Mouse (Mus musculus) midbrain, embryonic 12.5 days (tissue): Measurements from ENCODE around the gene Capns1. TPM values are rescaled to one million over a fixed set of nuclear protein-coding genes. Genes with fewer than 3 reads are reported as not detected.

Source experiments
- ATAC-seq: fragments of 200-750 bp; cut with Nextera tagmentation; 2 replicates; pipeline ENCODE4 v1.8.0; 2017; ENCODE audit warnings: low read depth, moderate TSS enrichment, moderate library complexity; ENCODE audit not compliant: low FRiP score
- H3K27ac ChIP-seq: fragments of 300-500 bp; sonication (generic); replicated peaks from 2 replicates; pipeline ENCODE4 v1.5.1; 2016; ENCODE audit warnings: mild to moderate bottlenecking
- H3K27me3 ChIP-seq: fragments of 300-500 bp; sonication (generic); 2 replicates; pipeline ENCODE4 v1.6.1; 2016; ENCODE audit warnings: mild to moderate bottlenecking
- H3K36me3 ChIP-seq: fragments of 300-500 bp; sonication (generic); 2 replicates; pipeline ENCODE4 v1.6.1; 2016
- H3K4me1 ChIP-seq: fragments of 300-500 bp; sonication (generic); 2 replicates; pipeline ENCODE4 v1.6.1; 2016
- H3K4me2 ChIP-seq: fragments of 300-500 bp; sonication (generic); replicated peaks from 2 replicates; pipeline ENCODE4 v1.6.1; 2016; ENCODE audit warnings: mild to moderate bottlenecking, moderate library complexity
- H3K4me3 ChIP-seq: fragments of 300-500 bp; sonication (generic); 2 replicates; pipeline ENCODE4 v1.5.1; 2016; ENCODE audit warnings: mild to moderate bottlenecking
- H3K9ac ChIP-seq: fragments of 300-500 bp; sonication (generic); replicated peaks from 2 replicates; pipeline ENCODE4 v1.6.1; 2016; ENCODE audit warnings: mild to moderate bottlenecking, moderate library complexity
- H3K9me3 ChIP-seq: fragments of 300-500 bp; sonication (generic); 2 replicates; pipeline ENCODE4 v1.6.1; 2016; ENCODE audit warnings: mild to moderate bottlenecking
- WGBS: fragments of 180-500 bp; shearing (Covaris S2); methylation state at CpG from one replicate; pipeline ENCODE4 v1.1.7; 2016; 5-methylcytosine and 5-hydroxymethylcytosine counted together
- polyA plus RNA-seq: library from polyadenylated mRNA; unstranded; fragments of >200 nt; fragmentation: Nextera tagmentation; extraction: Ambion mirVana; gene quantifications from 2 replicates; pipeline ENCODE4 v1.2.1, GENCODE M21; 2016

The Capns1 gene
- polyA plus RNA-seq, 1 experiment from 2014 or later: 61.6 TPM

GRCm38 (mm10) chr7:30200200-30200599 lies 1.6 kb upstream of the Capns1 start:
- H3K27ac ChIP-seq: no peak overlapping the region
- WGBS: 89% methylated on average over 5 of the region's 5 CpGs
- peaks cover 3% of the 10 kb centered on the region; the same call in 1 of the 2 replicates for H3K4me1 ChIP-seq
- no peak for ATAC-seq
- H3K4me2 ChIP-seq: no peak overlapping the region
- H3K36me3 ChIP-seq: no peaks in the 10 kb centered on the region
- H3K9me3 ChIP-seq: no peaks in the 10 kb centered on the region
- no peaks in the 10 kb centered on the region for H3K27me3 ChIP-seq
- no peak overlapping the region for H3K4me3 ChIP-seq
- H3K9ac ChIP-seq: no peak overlapping the region

- Histone ChIP-seq H3K4me3 (no peak overlapping the region), H3K9me3 (no peaks in the 10 kb centered on the region), H3K36me3 (no peaks in the 10 kb centered on the region), H3K27me3 (no peaks in the 10 kb centered on the region), H3K4me1 (peaks cover 6% of the 10 kb centered on the region; the same call in 1 of the 2 replicates), H3K9ac (no peak overlapping the region), H3K27ac (no peak overlapping the region), H3K4me2 (no peak overlapping the region)
- no peak for ATAC-seq
- WGBS: 80% methylated on average over 18 of the region's 18 CpGs
Measured at GRCm38 (mm10) chr7:30199498-30200139, 1.0 kb upstream of the Capns1 start.

- no peak for ATAC-seq
- Histone ChIP-seq H3K9me3 (no peaks in the 10 kb centered on the region), H3K27ac (no peak overlapping the region)
Measured at GRCm38 (mm10) chr7:30197592-30198129, 950 bp downstream of the Capns1 start.

GRCm38 (mm10) chr7:30196171-30196570 lies 2.4 kb downstream of the Capns1 start:
- Histone ChIP-seq H3K9ac (no peak overlapping the region), H3K9me3 (no peaks in the 10 kb centered on the region), H3K4me2 (no peak overlapping the region), H3K27me3 (no peaks in the 10 kb centered on the region), H3K4me3 (no peak overlapping the region), H3K27ac (no peak overlapping the region), H3K4me1 (peaks cover 18% of the 10 kb centered on the region), H3K36me3 (peaks cover 15% of the 10 kb centered on the region)
- no peak for ATAC-seq
- WGBS: 82% methylated on average over 4 of the region's 6 CpGs

More at GRCm38 (mm10) chr7:30197592-30198129, 950 bp downstream of the Capns1 start:
- Histone ChIP-seq H3K4me3 (no peak overlapping the region), H3K4me1 (peaks cover 15% of the 10 kb centered on the region), H3K4me2 (no peak overlapping the region), H3K9ac (no peak overlapping the region), H3K27me3 (no peaks in the 10 kb centered on the region), H3K36me3 (no peaks in the 10 kb centered on the region)
- WGBS: 72% methylated on average over 5 of the region's 5 CpGs

GRCm38 (mm10) chr7:30195461-30195860 lies 3.1 kb downstream of the Capns1 start:
- no peak overlapping the region for H3K27ac ChIP-seq
- no peaks in the 10 kb centered on the region for H3K9me3 ChIP-seq
- no peaks in the 10 kb centered on the region for H3K27me3 ChIP-seq
- H3K9ac ChIP-seq: peak overlapping the region; percentile 78; the same call in 1 of the 2 replicates
- WGBS: 76% methylated on average over 6 of the region's 6 CpGs
- H3K36me3 ChIP-seq: peaks cover 22% of the 10 kb centered on the region
- peaks cover 18% of the 10 kb centered on the region for H3K4me1 ChIP-seq
- no peak overlapping the region for H3K4me3 ChIP-seq
- peak overlapping the region; percentile 85 for H3K4me2 ChIP-seq
- ATAC-seq: no peak

- Histone ChIP-seq H3K9ac (peak overlapping the region; percentile 78), H3K4me1 (peaks cover 18% of the 10 kb centered on the region), H3K36me3 (peaks cover 28% of the 10 kb centered on the region), H3K4me2 (peak overlapping the region; percentile 85), H3K27ac (peak overlapping the region; percentile 65), H3K9me3 (no peaks in the 10 kb centered on the region), H3K4me3 (peak overlapping the region; percentile 78), H3K27me3 (no peaks in the 10 kb centered on the region)
- peak; percentile 88 for ATAC-seq
- under 1% methylated on average over 28 of the region's 28 CpGs for WGBS
Measured at GRCm38 (mm10) chr7:30194884-30195283, 3.7 kb downstream of the Capns1 start.

- Histone ChIP-seq H3K27me3 (no peaks in the 10 kb centered on the region), H3K4me1 (peaks cover 18% of the 10 kb centered on the region), H3K4me2 (peak overlapping the region; percentile 85), H3K36me3 (peaks cover 29% of the 10 kb centered on the region), H3K9ac (peak overlapping the region; percentile 78), H3K27ac (peak overlapping the region; percentile 65), H3K4me3 (peak overlapping the region; percentile 78), H3K9me3 (no peaks in the 10 kb centered on the region)
- WGBS: under 1% methylated on average over 26 of the region's 26 CpGs
- ATAC-seq: peak; percentile 10
Measured at GRCm38 (mm10) chr7:30194101-30194831, 4.3 kb downstream of the Capns1 start.

- Histone ChIP-seq H3K4me2 (peak overlapping the region; percentile 85), H3K36me3 (peaks cover 34% of the 10 kb centered on the region), H3K9me3 (no peaks in the 10 kb centered on the region), H3K4me1 (peaks cover 18% of the 10 kb centered on the region), H3K4me3 (peak overlapping the region; percentile 78), H3K27me3 (no peaks in the 10 kb centered on the region), H3K9ac (peak overlapping the region; percentile 78), H3K27ac (peak overlapping the region; percentile 65)
- WGBS: under 1% methylated on average over 26 of the region's 26 CpGs
- peak; percentile 74 for ATAC-seq
Measured at GRCm38 (mm10) chr7:30193581-30194100, 5.0 kb downstream of the Capns1 start.

- Histone ChIP-seq H3K4me3 (peak overlapping the region; percentile 78), H3K27me3 (no peaks in the 10 kb centered on the region), H3K9ac (peak overlapping the region; percentile 11; the same call in 1 of the 2 replicates), H3K27ac (no peak overlapping the region), H3K36me3 (peaks cover 41% of the 10 kb centered on the region), H3K4me1 (peaks cover 18% of the 10 kb centered on the region), H3K4me2 (peak overlapping the region; percentile 85), H3K9me3 (no peaks in the 10 kb centered on the region)
- WGBS: 19% methylated on average over 9 of the region's 9 CpGs
- ATAC-seq: no peak
Measured at GRCm38 (mm10) chr7:30193013-30193412, 5.6 kb downstream of the Capns1 start.

GRCm38 (mm10) chr7:30192088-30192487 lies 6.5 kb downstream of the Capns1 start:
- ATAC-seq: no peak
- no peak overlapping the region for H3K4me3 ChIP-seq
- no peak overlapping the region for H3K27ac ChIP-seq
- peaks cover 50% of the 10 kb centered on the region for H3K36me3 ChIP-seq
- no peak overlapping the region for H3K9ac ChIP-seq
- 89% methylated on average over 12 of the region's 12 CpGs for WGBS
- H3K9me3 ChIP-seq: no peaks in the 10 kb centered on the region
- H3K4me2 ChIP-seq: no peak overlapping the region
- H3K27me3 ChIP-seq: no peaks in the 10 kb centered on the region
- H3K4me1 ChIP-seq: peaks cover 18% of the 10 kb centered on the region

GRCm38 (mm10) chr7:30189116-30189491 lies 9.5 kb downstream of the Capns1 start:
- H3K4me1 ChIP-seq: peaks cover 16% of the 10 kb centered on the region
- no peaks in the 10 kb centered on the region for H3K27me3 ChIP-seq
- peaks cover 62% of the 10 kb centered on the region for H3K36me3 ChIP-seq
- no peak overlapping the region for H3K4me3 ChIP-seq
- H3K27ac ChIP-seq: no peak overlapping the region
- H3K9ac ChIP-seq: no peak overlapping the region
- H3K9me3 ChIP-seq: no peaks in the 10 kb centered on the region
- no peak for ATAC-seq
- 89% methylated on average over 4 of the region's 4 CpGs for WGBS
- no peak overlapping the region for H3K4me2 ChIP-seq
